Mouse (Mus musculus) limb, embryonic 15.5 days (tissue): ENCODE measurements around the gene Zfhx3. TPM values are rescaled to one million over a fixed set of nuclear protein-coding genes. Genes with fewer than 3 reads are reported as not detected.

Experiments
- ATAC-seq: fragments of 200-750 bp; cut with Nextera tagmentation; 2 replicates; pipeline ENCODE4 v1.8.0; 2017; ENCODE audit warnings: low read depth, moderate TSS enrichment; ENCODE audit not compliant: insufficient number of reproducible peaks, low FRiP score, low TSS enrichment
- H3K27ac ChIP-seq: fragments of 300-500 bp; sonication (generic); 2 replicates; pipeline ENCODE4 v1.5.1; 2015; ENCODE audit warnings: moderate library complexity, mild to moderate bottlenecking, inconsistent platforms
- H3K27me3 ChIP-seq: fragments of 300-500 bp; sonication (generic); 2 replicates; pipeline ENCODE4 v1.6.1; 2015; ENCODE audit warnings: inconsistent platforms
- H3K36me3 ChIP-seq: fragments of 300-500 bp; sonication (generic); 2 replicates; pipeline ENCODE4 v1.6.1; 2015; ENCODE audit warnings: inconsistent platforms
- H3K4me1 ChIP-seq: fragments of 300-500 bp; sonication (generic); 2 replicates; pipeline ENCODE4 v1.6.1; 2015; ENCODE audit warnings: inconsistent platforms
- H3K4me2 ChIP-seq: fragments of 300-500 bp; sonication (generic); 2 replicates; pipeline ENCODE4 v1.6.1; 2015; ENCODE audit warnings: mild to moderate bottlenecking, inconsistent platforms
- H3K4me3 ChIP-seq: fragments of 300-500 bp; sonication (generic); 2 replicates; pipeline ENCODE4 v1.5.1; 2015; ENCODE audit warnings: mild to moderate bottlenecking, inconsistent platforms
- H3K9ac ChIP-seq: fragments of 300-500 bp; sonication (generic); 2 replicates; pipeline ENCODE4 v1.6.1; 2015; ENCODE audit warnings: inconsistent platforms
- H3K9me3 ChIP-seq: fragments of 300-500 bp; sonication (generic); 2 replicates; pipeline ENCODE4 v1.6.1; 2016; ENCODE audit warnings: inconsistent platforms
- WGBS: fragments of 180-500 bp; shearing (Covaris S2); methylation state at CpG from one replicate; pipeline ENCODE4 v1.1.7; 2015; 5-methylcytosine and 5-hydroxymethylcytosine counted together
- polyA plus RNA-seq: library from polyadenylated mRNA; unstranded; fragments of >200 nt; fragmentation: Nextera tagmentation; extraction: Ambion mirVana; gene quantifications from 2 replicates; pipeline ENCODE4 v1.2.1, GENCODE M21; 2015

The Zfhx3 gene
- polyA plus RNA-seq, 1 experiment from 2014 or later, result 19.3 TPM

- H3K4me3 ChIP-seq, result no peak overlapping the region
- H3K36me3 ChIP-seq, result no peaks in the 10 kb centered on the region
- H3K27ac ChIP-seq, result no peak overlapping the region
- WGBS, result 91% methylated on average over 2 of the region's 2 CpGs
- H3K9ac ChIP-seq, result no peak overlapping the region
- H3K27me3 ChIP-seq, result no peaks in the 10 kb centered on the region
- peaks cover 3% of the 10 kb centered on the region; the same call in 1 of the 2 replicates for H3K4me1 ChIP-seq
- no peak overlapping the region for H3K4me2 ChIP-seq
- ATAC-seq, result no peak
- H3K9me3 ChIP-seq, result no peaks in the 10 kb centered on the region
Measured at GRCm38 (mm10) chr8:108378036-108378435, 435.6 kb downstream of the Zfhx3 start.

GRCm38 (mm10) chr8:108383121-108383520 lies 440.7 kb downstream of the Zfhx3 start:
- H3K4me2 ChIP-seq, result no peak overlapping the region
- no peaks in the 10 kb centered on the region for H3K36me3 ChIP-seq
- no peak overlapping the region for H3K4me3 ChIP-seq
- H3K9ac ChIP-seq, result no peak overlapping the region
- H3K9me3 ChIP-seq, result no peaks in the 10 kb centered on the region
- H3K4me1 ChIP-seq, result peaks cover 9% of the 10 kb centered on the region
- ATAC-seq, result no peak
- H3K27ac ChIP-seq, result no peak overlapping the region
- H3K27me3 ChIP-seq, result no peaks in the 10 kb centered on the region; the same call in 1 of the 2 replicates
- WGBS, result 43% methylated on average over 4 of the region's 4 CpGs

DNA sequence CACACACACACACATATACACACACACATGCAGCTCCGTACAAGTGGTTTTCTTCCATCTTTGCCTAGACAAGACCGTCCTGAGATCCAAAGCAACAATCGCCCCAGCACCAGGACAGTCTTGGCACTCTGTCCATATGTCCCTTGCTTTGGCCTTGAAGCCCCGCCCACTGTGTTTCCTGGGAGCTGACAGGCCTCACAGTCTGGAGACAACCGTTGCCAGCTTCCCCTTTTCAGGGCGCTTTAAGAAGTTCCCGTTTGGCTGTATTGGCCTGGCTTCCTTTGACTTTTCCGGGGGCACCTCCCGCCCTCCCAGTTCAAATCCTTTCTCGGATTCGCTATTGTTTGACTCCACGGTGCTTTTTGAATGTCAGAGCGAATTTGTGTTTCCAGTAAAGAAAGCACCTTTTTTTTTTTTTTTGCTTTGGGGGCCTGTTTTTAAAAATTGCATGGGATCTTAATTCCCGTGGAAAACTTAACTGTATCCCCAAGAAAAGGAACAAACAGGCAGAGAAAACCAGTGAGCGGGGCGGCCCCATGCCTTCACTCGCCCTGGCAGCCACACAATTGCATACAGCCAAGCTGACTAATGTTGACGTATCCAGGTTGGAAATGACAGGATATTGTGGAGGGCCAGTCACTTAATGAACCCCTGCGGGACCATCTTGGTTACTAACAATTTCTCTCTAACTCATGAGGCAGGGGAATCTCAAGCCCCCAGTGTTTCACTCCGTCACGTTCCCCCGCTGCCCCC lies 444.9 kb downstream of the Zfhx3 start:
- no peak overlapping the region for H3K27ac ChIP-seq
- peaks cover 13% of the 10 kb centered on the region for H3K4me1 ChIP-seq
- ATAC-seq, result no peak
- no peaks in the 10 kb centered on the region for H3K9me3 ChIP-seq
- H3K4me3 ChIP-seq, result no peak overlapping the region
- H3K27me3 ChIP-seq, result no peaks in the 10 kb centered on the region; the same call in 1 of the 2 replicates
- WGBS, result 45% methylated on average over 22 of the region's 22 CpGs
- 0 out of 2 replicates have a peak overlapping the region, but pooled peaks have one; percentile 15 for H3K4me2 ChIP-seq
- H3K36me3 ChIP-seq, result no peaks in the 10 kb centered on the region
- H3K9ac ChIP-seq, result no peak overlapping the region

GRCm38 (mm10) chr8:108387913-108388274 lies 445.4 kb downstream of the Zfhx3 start:
- Histone ChIP-seq H3K27me3 (no peaks in the 10 kb centered on the region; the same call in 1 of the 2 replicates), H3K36me3 (no peaks in the 10 kb centered on the region), H3K4me3 (no peak overlapping the region), H3K4me1 (peaks cover 13% of the 10 kb centered on the region), H3K9ac (no peak overlapping the region), H3K4me2 (0 out of 2 replicates have a peak overlapping the region, but pooled peaks have one; percentile 15), H3K27ac (no peak overlapping the region), H3K9me3 (no peaks in the 10 kb centered on the region)
- WGBS, result 62% methylated on average over 8 of the region's 8 CpGs
- ATAC-seq, result no peak

GRCm38 (mm10) chr8:108392909-108393308 lies 450.5 kb downstream of the Zfhx3 start:
- Histone ChIP-seq H3K36me3 (no peaks in the 10 kb centered on the region), H3K9me3 (no peaks in the 10 kb centered on the region), H3K27ac (no peak overlapping the region), H3K27me3 (no peaks in the 10 kb centered on the region), H3K4me2 (no peak overlapping the region), H3K9ac (no peak overlapping the region), H3K4me1 (0 out of 2 replicates have a peak, but pooled peaks cover 4% of the 10 kb centered on the region), H3K4me3 (no peak overlapping the region)
- ATAC-seq, result no peak
- WGBS, result 78% methylated on average over 9 of the region's 9 CpGs

DNA sequence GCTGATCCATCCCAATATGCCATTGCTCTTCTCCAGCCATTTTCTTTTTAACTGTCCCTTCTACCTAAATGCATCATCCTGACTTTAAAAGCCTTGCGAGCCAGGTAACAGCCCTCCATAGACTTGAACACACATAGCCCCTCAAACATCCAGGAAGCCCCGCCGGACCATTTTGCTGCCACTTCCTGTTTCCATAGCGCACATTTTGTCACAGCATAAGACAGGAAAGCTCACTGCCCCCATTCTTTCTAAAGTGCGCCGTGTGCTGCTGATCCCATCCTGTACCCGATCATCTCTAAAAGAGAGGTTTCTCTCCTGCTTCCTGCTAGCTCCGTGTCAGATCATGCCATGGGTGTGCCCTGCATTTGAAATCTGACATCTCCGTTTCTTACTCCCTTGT lies 459.7 kb downstream of the Zfhx3 start:
- Histone ChIP-seq H3K27me3 (no peaks in the 10 kb centered on the region), H3K27ac (no peak overlapping the region), H3K9me3 (no peaks in the 10 kb centered on the region), H3K9ac (no peak overlapping the region), H3K4me3 (no peak overlapping the region), H3K4me1 (peaks cover 7% of the 10 kb centered on the region), H3K36me3 (no peaks in the 10 kb centered on the region), H3K4me2 (no peak overlapping the region)
- WGBS, result 89% methylated on average over 9 of the region's 9 CpGs
- ATAC-seq, result no peak

GRCm38 (mm10) chr8:108406716-108407494 lies 464.5 kb downstream of the Zfhx3 start:
- Histone ChIP-seq H3K9me3 (no peaks in the 10 kb centered on the region), H3K36me3 (no peaks in the 10 kb centered on the region), H3K4me3 (no peak overlapping the region), H3K9ac (no peak overlapping the region), H3K27ac (no peak overlapping the region), H3K4me2 (0 out of 2 replicates have a peak overlapping the region, but pooled peaks have one; percentile 5), H3K27me3 (no peaks in the 10 kb centered on the region), H3K4me1 (peaks cover 9% of the 10 kb centered on the region)
- WGBS, result 41% methylated on average over 25 of the region's 25 CpGs
- no peak for ATAC-seq

DNA sequence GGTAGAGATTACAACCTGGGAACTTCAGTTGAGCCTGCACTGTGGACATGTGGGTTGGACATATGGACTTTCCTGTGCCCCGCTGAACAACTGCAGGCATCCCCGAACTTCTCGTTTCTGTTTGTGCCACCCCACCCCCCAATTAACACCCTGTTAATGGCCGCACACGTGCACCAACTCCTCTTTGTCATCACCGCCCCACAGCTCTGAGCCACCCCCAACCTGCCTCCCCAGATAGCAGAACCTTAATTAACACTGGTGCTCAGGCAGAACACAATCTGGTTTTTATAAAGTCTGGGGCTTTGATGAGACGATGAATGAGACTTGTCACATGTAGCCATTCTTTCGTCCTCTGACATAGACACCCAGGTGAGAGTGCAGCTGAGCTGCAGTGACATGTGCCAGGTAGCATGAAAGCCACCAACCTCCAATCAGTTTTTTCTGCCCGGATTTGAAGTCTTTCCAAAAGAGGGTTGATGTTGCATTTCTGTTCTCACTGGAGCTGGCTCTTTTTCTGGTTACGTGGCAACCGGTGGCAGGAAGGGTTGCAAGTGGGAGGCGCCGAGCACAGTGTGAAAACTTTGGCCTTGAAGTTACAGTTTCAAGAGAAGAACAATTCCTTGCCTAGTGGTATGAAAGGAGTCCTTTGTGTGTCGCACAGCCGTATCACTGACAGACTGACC lies 476.9 kb downstream of the Zfhx3 start:
- H3K4me1 ChIP-seq, result peaks cover 7% of the 10 kb centered on the region; the same call in 1 of the 2 replicates
- H3K27me3 ChIP-seq, result no peaks in the 10 kb centered on the region
- no peaks in the 10 kb centered on the region for H3K9me3 ChIP-seq
- no peak overlapping the region for H3K4me2 ChIP-seq
- H3K36me3 ChIP-seq, result no peaks in the 10 kb centered on the region
- no peak overlapping the region for H3K4me3 ChIP-seq
- ATAC-seq, result no peak
- WGBS, result 44% methylated on average over 15 of the region's 15 CpGs
- H3K9ac ChIP-seq, result no peak overlapping the region
- no peak overlapping the region for H3K27ac ChIP-seq

- Histone ChIP-seq H3K9me3 (no peaks in the 10 kb centered on the region), H3K4me3 (no peak overlapping the region), H3K36me3 (no peaks in the 10 kb centered on the region), H3K27ac (no peak overlapping the region), H3K4me2 (no peak overlapping the region), H3K9ac (no peak overlapping the region), H3K27me3 (no peaks in the 10 kb centered on the region), H3K4me1 (peaks cover 7% of the 10 kb centered on the region; the same call in 1 of the 2 replicates)
- no peak for ATAC-seq
- 79% methylated on average over 3 of the region's 3 CpGs for WGBS
Measured at GRCm38 (mm10) chr8:108422521-108422920, 480.1 kb downstream of the Zfhx3 start.

- Histone ChIP-seq H3K27ac (no peak overlapping the region), H3K27me3 (no peaks in the 10 kb centered on the region), H3K9me3 (no peaks in the 10 kb centered on the region), H3K9ac (no peak overlapping the region), H3K36me3 (no peaks in the 10 kb centered on the region), H3K4me3 (no peak overlapping the region), H3K4me2 (no peak overlapping the region), H3K4me1 (peaks cover 3% of the 10 kb centered on the region; the same call in 1 of the 2 replicates)
- no peak for ATAC-seq
- 48% methylated on average over 8 of the region's 8 CpGs for WGBS
Measured at GRCm38 (mm10) chr8:108424337-108424736, 481.9 kb downstream of the Zfhx3 start.

DNA sequence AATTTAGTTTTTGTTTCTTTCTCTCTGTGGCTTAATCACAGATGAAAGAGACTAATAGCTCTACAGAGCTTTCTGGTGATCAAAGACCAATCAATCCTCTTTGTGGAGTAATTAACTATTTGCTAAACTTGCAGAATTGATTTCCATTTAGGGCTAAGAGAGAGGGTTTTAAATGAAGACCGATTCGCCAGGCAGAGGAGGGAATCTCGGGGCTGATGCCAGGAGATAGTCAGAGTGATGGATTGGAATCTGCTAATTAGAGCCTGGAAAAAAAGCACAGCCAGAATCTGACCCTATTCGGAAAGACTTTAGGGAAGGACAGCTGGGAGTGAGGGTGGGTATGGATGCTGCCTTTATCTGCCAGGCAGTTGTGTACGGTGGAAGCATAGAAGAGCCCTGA lies 490.9 kb downstream of the Zfhx3 start:
- H3K4me3 ChIP-seq, result no peak overlapping the region
- no peak overlapping the region for H3K4me2 ChIP-seq
- no peak overlapping the region for H3K9ac ChIP-seq
- ATAC-seq, result no peak
- no peak overlapping the region for H3K27ac ChIP-seq
- H3K9me3 ChIP-seq, result no peaks in the 10 kb centered on the region
- WGBS, result 39% methylated on average over 5 of the region's 5 CpGs
- H3K27me3 ChIP-seq, result no peaks in the 10 kb centered on the region
- H3K36me3 ChIP-seq, result no peaks in the 10 kb centered on the region
- H3K4me1 ChIP-seq, result no peaks in the 10 kb centered on the region
